In genomic region chr9:48817399-48817793, GRCm38 (mm10) we compare ENCODE assay signal across 10 mouse cellular contexts. TPM values are rescaled to one million over a fixed set of nuclear protein-coding genes. Genes with fewer than 3 reads are reported as not detected.
A peak's percentile ranks its signal among the peaks of the same experiment; 100 is the strongest.
DNase-seq lines count a peak whose midpoint lies in the region; ATAC-seq and TF ChIP-seq lines count a peak whose summit lies in the region.
"Had no signal": no experiment of that assay in that cellular context is flagged by ENCODE, and none has a peak within 500 bp of the region (broad histone marks: within the 10 kb centered on the region; RNA-seq: fewer than 3 reads in every experiment).

No protein-coding gene starts in this region.

- peaks cover 53% of the 10 kb centered on the region for H3K4me1 ChIP-seq in liver, postnatal 0 days (ENCODE audit: insufficient read depth)
- H3K4me1 ChIP-seq in liver, embryonic 11.5 days (replicated peaks; ENCODE audit: control insufficient read depth, insufficient read depth, low read length), result peaks cover 64% of the 10 kb centered on the region
- H3K4me1 ChIP-seq in stomach, embryonic 16.5 days (ENCODE audit: control insufficient read depth, insufficient read depth, low read length), result peaks cover 19% of the 10 kb centered on the region; the same call in 1 of the 2 replicates
- H3K4me1 ChIP-seq in midbrain, embryonic 13.5 days (replicated peaks), result peaks cover 37% of the 10 kb centered on the region

- 45% methylated on average over 7 of the region's 7 CpGs for WGBS in liver, postnatal 0 days (ENCODE audit: insufficient replicate concordance)
- WGBS in liver, embryonic 11.5 days, result 47% methylated on average over 7 of the region's 7 CpGs
- WGBS in stomach, embryonic 16.5 days, result 61% methylated on average over 7 of the region's 7 CpGs
- WGBS in midbrain, embryonic 13.5 days, result 87% methylated on average over 7 of the region's 7 CpGs

- H3K27ac ChIP-seq in liver, postnatal 0 days (ENCODE audit: low read depth), result no peak overlapping the region
- H3K27ac ChIP-seq in liver, embryonic 11.5 days (ENCODE audit: low read depth, low read length), result no peak overlapping the region
- H3K27ac ChIP-seq in stomach, embryonic 16.5 days (ENCODE audit: low read length), result peak overlapping the region; percentile 62
- no peak overlapping the region for H3K27ac ChIP-seq in midbrain, embryonic 13.5 days
- H3K27ac ChIP-seq: embryonic facial prominence, embryonic 15.5 days; hindbrain, embryonic 12.5 days had no signal

- no peaks in the 10 kb centered on the region for H3K27me3 ChIP-seq in liver, postnatal 0 days (ENCODE audit: insufficient read depth, low read length)
- peaks cover 14% of the 10 kb centered on the region for H3K27me3 ChIP-seq in liver, embryonic 11.5 days (replicated peaks; ENCODE audit: control insufficient read depth, insufficient read depth, low read length)
- H3K27me3 ChIP-seq in stomach, embryonic 16.5 days (ENCODE audit: control insufficient read depth, insufficient read depth, low read length), result no peaks in the 10 kb centered on the region
- H3K27me3 ChIP-seq in midbrain, embryonic 13.5 days, result no peaks in the 10 kb centered on the region
- H3K27me3 ChIP-seq: hindbrain, embryonic 12.5 days had no signal

- H3K4me2 ChIP-seq in liver, postnatal 0 days (ENCODE audit: low read depth, low read length), result peak overlapping the region; percentile 4; the same call in 1 of the 2 replicates
- no peak overlapping the region for H3K4me2 ChIP-seq in liver, embryonic 11.5 days
- H3K4me2 ChIP-seq in stomach, embryonic 16.5 days (ENCODE audit: low read depth, low read length), result no peak overlapping the region
- H3K4me2 ChIP-seq in midbrain, embryonic 13.5 days (replicated peaks), result no peak overlapping the region
- H3K4me2 ChIP-seq: embryonic facial prominence, embryonic 15.5 days; hindbrain, embryonic 12.5 days had no signal

- ATAC-seq in frontal cortex, adult (ENCODE audit: low TSS enrichment), result peak; percentile 31; the same call in 1 of the 2 replicates
- ATAC-seq in liver, postnatal 0 days, result peak; percentile 32
- no peak for ATAC-seq in liver, embryonic 11.5 days (replicated peaks; ENCODE audit: low FRiP score)
- peak; percentile 24 to 50; a peak in 3 of 4 replicates for ATAC-seq in hematopoietic stem cell, adult 5-6 weeks (replicated peaks in 1 of 2; ENCODE audit: insufficient read depth in 1 of 2, low FRiP score in 2 of 2, low TSS enrichment in 1 of 2, low read depth in 1 of 2, poor library complexity in 2 of 2, severe bottlenecking in 2 of 2)
- ATAC-seq in stomach, embryonic 16.5 days (ENCODE audit: insufficient read depth, low FRiP score), result peak; percentile 75; the same call in 1 of the 2 replicates
- ATAC-seq in midbrain, embryonic 13.5 days, result no peak

- H3K9me3 ChIP-seq in liver, postnatal 0 days (ENCODE audit: low read length), result no peaks in the 10 kb centered on the region
- no peaks in the 10 kb centered on the region for H3K9me3 ChIP-seq in liver, embryonic 11.5 days (ENCODE audit: control insufficient read depth, low read length)
- H3K9me3 ChIP-seq in stomach, embryonic 16.5 days (replicated peaks; ENCODE audit: control insufficient read depth, low read length), result no peaks in the 10 kb centered on the region
- no peaks in the 10 kb centered on the region for H3K9me3 ChIP-seq in midbrain, embryonic 13.5 days
- H3K9me3 ChIP-seq: embryonic facial prominence, embryonic 15.5 days; hindbrain, embryonic 12.5 days had no signal

- H3K9ac ChIP-seq in liver, postnatal 0 days (replicated peaks), result no peak overlapping the region
- H3K9ac ChIP-seq in liver, embryonic 11.5 days (ENCODE audit: low read depth, low read length), result no peak overlapping the region
- no peak overlapping the region for H3K9ac ChIP-seq in stomach, embryonic 16.5 days (ENCODE audit: low read length)
- no peak overlapping the region for H3K9ac ChIP-seq in midbrain, embryonic 13.5 days (replicated peaks)
- H3K9ac ChIP-seq: embryonic facial prominence, embryonic 15.5 days; hindbrain, embryonic 12.5 days had no signal

- DNase-seq in frontal cortex, postnatal 14 days (ENCODE audit: low spot score in 2 of 2), result no peak
- DNase-seq in liver, postnatal 0 days, result no peak
- no peak for DNase-seq in liver, embryonic 11.5 days (ENCODE audit: low spot score)
- DNase-seq in thymus, postnatal 4 days, result no peak

- H3K36me3 ChIP-seq in liver, postnatal 0 days (replicated peaks; ENCODE audit: insufficient read depth, low read length), result no peaks in the 10 kb centered on the region
- no peaks in the 10 kb centered on the region for H3K36me3 ChIP-seq in liver, embryonic 11.5 days (ENCODE audit: control insufficient read depth, insufficient read depth, low read length)
- no peaks in the 10 kb centered on the region for H3K36me3 ChIP-seq in stomach, embryonic 16.5 days (ENCODE audit: control insufficient read depth, insufficient read depth, low read length)
- H3K36me3 ChIP-seq in midbrain, embryonic 13.5 days, result no peaks in the 10 kb centered on the region
- H3K36me3 ChIP-seq: embryonic facial prominence, embryonic 15.5 days; hindbrain, embryonic 12.5 days had no signal

- no peak overlapping the region for H3K4me3 ChIP-seq in liver, postnatal 0 days (ENCODE audit: low read depth, low read length)
- no peak overlapping the region for H3K4me3 ChIP-seq in liver, embryonic 11.5 days (ENCODE audit: low read depth, low read length)
- no peak overlapping the region for H3K4me3 ChIP-seq in stomach, embryonic 16.5 days (replicated peaks; ENCODE audit: low read length)
- H3K4me3 ChIP-seq in midbrain, embryonic 13.5 days (replicated peaks), result no peak overlapping the region
- H3K4me3 ChIP-seq: embryonic facial prominence, embryonic 15.5 days; hindbrain, embryonic 12.5 days had no signal

- TF ChIP-seq CTCF in liver, postnatal 0 days (IDR thresholded peaks at IDR 0.05; ENCODE audit: low read depth), result no peak

- no peak for TF ChIP-seq EP300 in liver, postnatal 0 days (IDR thresholded peaks at IDR 0.05; ENCODE audit: low read depth)

RNA-seq across cellular contexts. Expression of gene Zbtb16, which starts 18.6 kb away (rescaled TPM):
- 2.2 and 2.5 TPM in 2 replicates for polyA plus RNA-seq in liver, postnatal 0 days (2015; fragmentation: Nextera tagmentation; extraction: Ambion mirVana)
- 2.3 and 2.8 TPM in 2 replicates for polyA plus RNA-seq in liver, embryonic 11.5 days (2014; fragmentation: Nextera tagmentation; extraction: Ambion mirVana)
- total RNA-seq in hematopoietic stem cell, adult 5-6 weeks (2017), result 3.3 and 3.7 TPM in 2 replicates
- 5.1 and 5.9 TPM in 2 replicates for polyA plus RNA-seq in stomach, embryonic 16.5 days (2015; fragmentation: Nextera tagmentation; extraction: Ambion mirVana)
- 6.8 and 7.2 TPM in 2 replicates for polyA plus RNA-seq in midbrain, embryonic 13.5 days (2015; fragmentation: Nextera tagmentation; extraction: Ambion mirVana)

Comparison
In these comparisons a context has a peak if more than half of its experiments do, and no peak if none do; other contexts are left out.
1. ATAC-seq: peak in frontal cortex, adult (single experiment), liver, postnatal 0 days (single experiment), hematopoietic stem cell, adult 5-6 weeks (2 of 2) and stomach, embryonic 16.5 days (single experiment); none in liver, embryonic 11.5 days (single experiment) and midbrain, embryonic 13.5 days (single experiment).